Mouse (Mus musculus): ENCODE results near the gene Srrm4.

Srrm4 gene

DNA sequence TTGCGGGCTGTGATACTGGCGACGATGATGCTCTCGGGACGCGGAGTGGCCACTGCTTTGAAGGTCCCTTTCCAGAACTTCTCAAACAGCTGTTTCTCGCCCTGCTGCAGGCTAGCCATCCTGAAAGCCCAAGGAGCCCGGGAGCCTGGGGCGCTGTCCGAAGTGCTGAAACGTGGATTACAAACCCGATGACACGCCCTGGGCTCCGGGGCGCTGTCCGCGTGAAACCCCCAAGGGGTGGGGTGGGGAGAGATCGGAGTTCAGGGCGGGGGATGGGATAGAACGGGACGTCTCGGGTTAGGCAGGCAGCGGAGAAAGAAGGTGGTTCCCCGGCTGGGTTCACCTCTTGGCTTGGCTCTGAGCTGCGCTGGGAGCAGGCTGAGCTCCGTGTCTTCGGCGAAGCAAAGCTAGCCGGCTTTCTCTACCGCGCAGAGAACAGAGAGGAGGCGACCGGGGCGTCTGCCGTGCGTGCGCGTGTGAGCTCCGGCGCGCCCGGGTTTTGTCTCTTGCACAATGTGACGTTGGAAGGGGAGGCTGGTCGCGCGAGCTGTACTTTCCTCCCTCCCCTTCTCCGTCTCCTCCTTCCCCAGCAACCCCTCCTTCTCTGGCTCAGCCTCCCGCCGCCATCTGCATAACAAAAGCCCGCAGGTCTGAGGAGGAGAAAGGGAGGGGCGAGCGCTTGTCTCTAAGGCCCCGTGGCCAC lies at the start of gene Srrm4:
Gene Srrm4 (minus strand): TSS at position 472 of the 703 bp plus-strand sequence.
- peak; percentile 47 for DNase-seq (ENCODE audit: low spot score)

DNA sequence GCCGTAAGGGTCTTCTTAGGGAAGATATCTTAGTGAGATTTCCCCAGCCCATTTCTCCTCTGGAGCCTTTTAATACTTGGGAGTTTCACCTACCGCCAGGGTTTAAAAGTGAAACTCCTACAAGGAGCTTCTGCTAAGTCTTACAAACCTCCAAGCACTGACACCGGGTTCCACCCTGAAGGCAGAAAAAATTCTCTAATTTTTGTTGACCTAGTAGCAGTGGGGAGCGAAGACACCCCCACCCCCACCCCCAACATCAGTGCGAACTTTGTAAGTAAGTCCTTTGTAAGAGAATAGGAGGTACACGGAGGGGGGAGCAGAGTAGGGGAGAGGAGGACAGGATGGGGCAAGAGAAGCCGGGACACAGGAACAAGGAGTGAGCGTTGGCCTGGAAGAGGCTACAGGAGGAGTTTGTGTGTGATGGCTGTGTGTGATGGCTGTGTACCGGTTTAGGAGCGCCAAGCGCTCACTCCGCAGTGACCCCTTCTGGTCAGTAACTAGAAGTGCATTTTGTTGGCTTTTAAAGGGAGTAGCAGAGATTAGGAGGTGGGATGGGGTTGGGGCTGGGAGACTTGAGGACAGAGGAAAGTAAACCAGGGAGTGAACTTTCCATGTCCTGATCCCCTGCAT lies 1.3 kb upstream of the Srrm4 start:
- DNase-seq (ENCODE audit: low spot score): no peak

DNA sequence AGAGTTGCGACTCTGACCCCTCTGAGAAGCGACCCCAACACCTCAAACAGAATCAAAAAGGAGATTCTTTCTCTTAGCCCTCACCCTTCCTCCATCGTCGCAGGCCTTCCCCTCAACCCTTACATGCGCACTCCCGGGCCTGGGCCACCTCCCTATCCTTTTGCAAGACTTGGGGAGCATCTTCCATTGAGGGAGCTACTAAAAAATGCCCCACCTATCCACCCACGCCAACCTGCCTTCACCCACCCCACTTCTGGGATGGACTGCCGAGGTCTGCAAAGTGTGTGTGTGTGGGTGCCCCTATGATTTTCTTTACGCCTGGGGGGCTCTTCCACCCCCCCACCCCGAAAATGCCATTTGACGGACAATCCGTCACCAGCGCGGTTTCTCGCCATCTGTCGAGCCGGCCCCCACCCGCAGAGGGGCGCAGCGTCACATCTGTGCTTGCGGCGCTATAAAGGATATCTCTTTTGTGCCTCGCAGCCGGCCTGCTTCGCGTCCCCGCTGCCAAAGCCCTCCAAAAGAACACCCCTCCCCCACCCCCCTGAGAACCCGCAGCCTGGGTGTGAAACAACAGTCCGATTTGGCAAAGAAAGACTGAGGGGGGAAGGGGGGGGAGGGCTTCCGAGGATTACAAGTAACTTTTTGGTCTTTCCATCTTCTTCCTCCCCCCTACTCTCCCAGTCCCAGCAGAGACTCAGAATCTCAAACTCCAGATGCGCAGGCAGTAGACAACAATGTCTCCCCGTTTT lies 608 bp upstream of the Srrm4 start:
- no peak for DNase-seq (ENCODE audit: low spot score)

GRCm38 (mm10) chr5:116590698-116591097 lies 919 bp downstream of the Srrm4 start:
- DNase-seq (ENCODE audit: low spot score): no peak

GRCm38 (mm10) chr5:116589631-116590030 lies 2.0 kb downstream of the Srrm4 start:
- no peak for DNase-seq (ENCODE audit: low spot score)

GRCm38 (mm10) chr5:116588836-116589235 lies 2.8 kb downstream of the Srrm4 start:
- no peak for DNase-seq (ENCODE audit: low spot score)

GRCm38 (mm10) chr5:116579533-116579932 lies 12.1 kb downstream of the Srrm4 start:
- no peak for DNase-seq (ENCODE audit: low spot score)

- DNase-seq (ENCODE audit: low spot score): no peak
Observed at GRCm38 (mm10) chr5:116577082-116577481, 14.5 kb downstream of the Srrm4 start.

DNA sequence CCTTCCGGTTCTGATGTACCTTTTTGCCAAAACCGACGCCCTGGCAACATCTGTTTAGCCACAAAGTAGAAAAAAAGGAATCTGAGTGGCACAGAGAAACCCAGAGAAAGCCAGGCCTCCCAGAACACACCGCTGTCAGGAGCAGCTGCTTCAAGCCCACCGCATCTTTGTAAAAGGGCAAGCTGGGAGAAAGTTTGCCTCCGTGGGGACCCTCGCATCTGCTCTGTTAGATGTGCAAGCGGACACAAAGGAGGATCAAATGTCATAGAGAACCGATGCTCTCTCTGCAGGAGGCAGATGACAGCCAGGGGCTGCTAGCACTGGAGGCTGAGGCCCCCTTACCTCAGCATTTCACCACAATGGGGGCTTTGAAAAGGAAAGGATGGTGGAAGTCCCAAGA lies 18.3 kb downstream of the Srrm4 start:
- DNase-seq (ENCODE audit: low spot score): no peak

DNA sequence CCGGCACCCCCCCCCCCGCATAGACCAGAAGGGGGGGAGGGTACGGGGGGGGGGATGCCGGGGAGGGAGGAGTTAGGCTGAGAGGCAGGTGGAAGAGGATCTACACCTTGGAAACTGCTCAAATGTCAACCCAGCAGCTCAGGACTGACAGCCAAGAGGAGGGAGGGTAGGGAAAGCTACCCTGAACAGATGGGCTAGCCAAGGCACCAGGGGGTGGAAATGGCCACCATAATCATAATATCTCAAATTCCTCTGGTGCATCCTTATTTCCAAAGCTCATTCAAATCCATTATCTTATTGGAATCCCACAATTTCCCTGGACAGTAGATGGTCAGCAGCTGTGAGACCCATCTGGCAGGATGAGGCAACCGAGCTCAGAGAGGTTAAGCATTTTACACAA lies 19.7 kb downstream of the Srrm4 start:
- DNase-seq (ENCODE audit: low spot score): no peak

DNA sequence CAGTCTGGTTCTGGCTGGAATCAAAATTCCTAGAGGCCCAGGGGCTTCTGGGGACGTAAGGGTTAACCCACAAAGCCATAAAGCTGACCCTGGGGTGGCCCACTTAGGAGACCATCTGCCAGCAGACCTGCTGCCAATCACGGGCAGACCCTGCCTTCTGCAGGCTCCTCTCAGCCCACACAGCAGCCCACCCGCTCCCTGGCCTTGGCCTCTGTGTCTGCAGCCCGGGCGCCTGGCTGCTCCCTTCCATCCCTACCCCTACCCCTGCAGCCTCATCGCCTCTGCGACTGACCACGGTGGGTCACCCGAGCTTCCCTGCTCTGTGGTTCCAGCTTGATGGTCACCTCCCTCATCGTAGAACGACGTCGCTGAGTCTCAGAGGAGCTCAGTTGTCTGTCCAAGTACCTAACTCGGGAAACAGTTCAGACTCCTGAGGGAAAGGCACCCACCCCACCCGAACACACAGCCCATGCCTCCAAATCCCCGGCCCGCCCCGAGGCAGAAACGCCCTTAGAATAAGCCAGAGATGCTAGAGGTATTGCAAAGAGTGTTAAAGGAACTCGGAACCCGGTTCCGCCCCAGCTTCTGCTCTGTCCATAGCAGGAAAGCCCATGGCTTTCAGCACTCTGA lies 20.3 kb downstream of the Srrm4 start:
- no peak for DNase-seq (ENCODE audit: low spot score)

DNA sequence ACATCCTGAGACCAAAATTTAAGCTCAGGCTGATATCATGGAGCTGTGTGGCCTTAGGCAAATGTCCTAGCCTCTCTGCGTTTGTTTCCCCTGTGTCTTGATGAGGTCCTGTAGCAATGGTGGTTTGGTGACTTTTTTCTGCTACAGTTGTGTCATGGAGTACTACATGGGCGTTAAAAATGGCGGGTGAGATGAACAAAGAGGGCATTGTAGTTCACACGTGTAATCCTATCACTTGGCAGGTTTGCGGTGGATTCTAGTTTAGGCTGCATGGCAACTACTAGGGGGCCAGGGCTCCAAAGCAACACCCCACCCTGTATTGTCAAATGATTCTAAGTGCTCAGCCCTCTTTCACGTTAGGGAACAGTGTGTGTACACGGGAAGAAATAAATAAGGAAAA lies 21.1 kb downstream of the Srrm4 start:
- DNase-seq (ENCODE audit: low spot score): no peak

DNA sequence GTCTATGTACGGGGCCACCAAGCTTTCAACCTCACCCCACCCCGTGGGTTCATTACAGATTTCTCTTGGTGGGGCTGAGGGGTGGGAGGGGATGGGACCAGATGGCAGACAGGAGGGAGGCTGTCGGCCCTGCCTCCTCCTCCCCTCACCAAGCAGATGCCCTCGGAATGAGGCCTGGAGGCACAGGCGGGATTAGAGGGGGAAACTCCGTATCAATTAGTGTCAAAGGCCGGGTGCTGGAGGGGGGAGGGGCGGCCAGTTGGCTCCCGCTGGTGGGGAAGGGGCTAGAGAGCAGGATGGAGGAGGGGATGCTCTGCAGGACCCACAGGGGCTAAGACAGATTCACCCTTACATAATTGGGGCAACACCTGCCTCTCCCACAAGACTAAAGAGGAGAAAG lies 22.0 kb downstream of the Srrm4 start:
- no peak for DNase-seq (ENCODE audit: low spot score)

DNA sequence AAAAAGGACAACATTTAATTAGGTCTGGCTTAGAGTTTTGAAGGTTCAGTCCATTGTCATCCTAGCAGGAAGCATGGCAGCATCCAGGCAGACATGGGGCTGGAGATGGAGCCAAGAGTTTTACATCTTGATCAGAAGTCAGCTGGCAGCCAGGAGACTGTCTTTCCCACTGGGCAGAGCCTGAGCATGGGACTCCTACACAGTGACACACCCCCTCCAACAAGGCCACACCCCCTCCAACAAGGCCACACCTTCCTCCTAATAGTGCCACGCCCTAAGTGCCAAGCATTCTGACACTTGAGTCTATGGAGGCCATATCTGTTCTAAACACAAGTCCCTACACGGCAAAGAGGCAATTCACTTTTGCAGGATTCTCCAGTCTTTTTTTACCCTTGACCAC lies 23.6 kb downstream of the Srrm4 start:
- DNase-seq (ENCODE audit: low spot score): no peak

GRCm38 (mm10) chr5:116567298-116567697 lies 24.3 kb downstream of the Srrm4 start:
- no peak for DNase-seq (ENCODE audit: low spot score)

- no peak for DNase-seq (ENCODE audit: low spot score)
Observed at GRCm38 (mm10) chr5:116566385-116567045, 25.1 kb downstream of the Srrm4 start.

GRCm38 (mm10) chr5:116565573-116565972 lies 26.0 kb downstream of the Srrm4 start:
- DNase-seq (ENCODE audit: low spot score): no peak

DNA sequence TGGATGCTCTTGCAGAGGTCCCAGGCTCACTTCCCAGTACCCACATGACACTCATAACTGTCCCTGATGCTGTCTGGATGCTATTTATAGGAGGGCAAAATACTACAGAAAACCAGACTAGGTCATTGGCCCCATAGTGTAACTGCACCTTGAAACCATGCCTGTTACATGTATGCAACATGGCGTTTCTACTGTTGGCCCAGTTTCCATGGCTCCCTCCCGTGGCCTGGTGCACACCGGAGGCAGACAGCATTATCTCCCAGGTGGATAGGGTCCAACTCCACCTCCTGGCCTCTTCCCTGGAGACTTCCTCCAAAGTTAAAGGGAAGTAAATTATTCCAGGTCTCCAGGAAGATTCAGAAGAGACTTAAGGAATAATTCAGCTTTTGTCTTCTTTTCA lies 27.2 kb downstream of the Srrm4 start:
- DNase-seq (ENCODE audit: low spot score): no peak

GRCm38 (mm10) chr5:116563713-116564112 lies 27.9 kb downstream of the Srrm4 start:
- DNase-seq (ENCODE audit: low spot score): no peak

- no peak for DNase-seq (ENCODE audit: low spot score)
Observed at GRCm38 (mm10) chr5:116559091-116559490, 32.5 kb downstream of the Srrm4 start.

GRCm38 (mm10) chr5:116556614-116557013 lies 35.0 kb downstream of the Srrm4 start:
- no peak for DNase-seq (ENCODE audit: low spot score)

DNA sequence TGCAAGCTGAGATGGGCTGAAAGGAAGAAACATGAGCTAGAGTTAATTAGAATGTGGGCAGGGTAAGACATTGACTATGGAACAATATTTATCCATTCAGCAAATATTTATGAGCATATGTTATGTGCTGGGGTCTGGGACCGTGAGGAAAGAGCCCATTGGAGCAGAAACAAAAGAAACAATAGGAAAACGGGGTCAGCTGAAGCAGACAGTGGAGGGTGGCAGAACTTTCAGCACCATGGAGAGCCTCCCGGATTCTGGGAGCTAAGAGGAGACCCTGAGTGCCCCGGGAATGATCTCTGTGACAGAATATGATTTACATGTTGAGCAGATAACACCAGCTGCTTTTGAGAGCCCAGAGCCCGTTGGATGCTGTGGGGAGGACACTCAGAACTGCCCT lies 37.7 kb downstream of the Srrm4 start:
- no peak for DNase-seq (ENCODE audit: low spot score)

Data from urinary bladder, postnatal 14 days (tissue).